Mouse (Mus musculus) heart, adult 2 months (tissue): ENCODE measurements around the gene Zfp365. TPM values are rescaled to one million over a fixed set of nuclear protein-coding genes. Genes with fewer than 3 reads are reported as not detected.

Experiments
- DNase-seq, 2 experiments: peaks; one replicate each; pipeline ENCODE4 v3.0.0; 2021
- H3K27ac ChIP-seq: fragments of 200-600 bp; 2 replicates; pipeline ENCODE4 v1.8.1; 2022
- H3K27me3 ChIP-seq: fragments of 200-500 bp; 2 replicates; pipeline ENCODE4 v1.6.1; 2012; ENCODE audit warnings: mild to moderate bottlenecking, low read length, inconsistent platforms, mixed read lengths; ENCODE audit not compliant: control insufficient read depth, insufficient read depth
- H3K36me3 ChIP-seq: fragments of 200-500 bp; 2 replicates; pipeline ENCODE4 v1.6.1; 2012; ENCODE audit warnings: low read length, inconsistent platforms; ENCODE audit not compliant: control insufficient read depth, insufficient read depth
- H3K4me1 ChIP-seq: fragments of 200-500 bp; 2 replicates; pipeline ENCODE4 v1.6.1; 2011; ENCODE audit warnings: low read length; ENCODE audit not compliant: control insufficient read depth, insufficient read depth
- H3K4me3 ChIP-seq: fragments of 200-600 bp; 2 replicates; pipeline ENCODE4 v1.8.1; 2022
- H3K79me2 ChIP-seq: fragments of 200-500 bp; replicated peaks from 2 replicates; pipeline ENCODE4 v1.6.1; 2012; ENCODE audit warnings: mild to moderate bottlenecking, inconsistent platforms, low read length, moderate library complexity, mixed read lengths; ENCODE audit not compliant: control insufficient read depth, insufficient read depth
- H3K9ac ChIP-seq: fragments of 200-500 bp; 2 replicates; pipeline ENCODE4 v1.6.1; 2012; ENCODE audit warnings: low read depth, mild to moderate bottlenecking, control low read depth, inconsistent platforms, low read length, mixed read lengths
- CTCF ChIP-seq: fragments of 200-600 bp; IDR thresholded peaks from 2 replicates; pipeline ENCODE4 v1.8.1; 2022; ENCODE audit warnings: antibody characterized with exemption, mild to moderate bottlenecking, moderate library complexity
- EP300 ChIP-seq: fragments of 200-500 bp; IDR thresholded peaks from 2 replicates; pipeline ENCODE4 v1.6.1; 2011; ENCODE audit warnings: low read depth, low read length, control low read depth; ENCODE audit not compliant: insufficient read depth
- POLR2A ChIP-seq: fragments of 200-500 bp; IDR thresholded peaks from 2 replicates; pipeline ENCODE4 v1.6.1; 2011; ENCODE audit warnings: mild to moderate bottlenecking, low read depth, low read length, control low read depth; ENCODE audit not compliant: insufficient read depth
- WGBS: fragments of 180-500 bp; shearing (Covaris S2); methylation state at CpG from one replicate; pipeline ENCODE4 v1.1.7; 2018; 5-methylcytosine and 5-hydroxymethylcytosine counted together
- intact Hi-C: fragments of 180-260 bp; cut with DNase I; formaldehyde crosslinking; loops from one replicate; pipeline ENCODE4 v1.15.1; 2025
- polyA plus RNA-seq: library from polyadenylated mRNA; depleted of rRNA; stranded (reverse); fragments of >200 nt; gene quantifications from 2 replicates; pipeline ENCODE4 v1.2.3, GENCODE M21; 2012; rRNA removed
- total RNA-seq, 2 experiments: library from RNA; stranded (reverse); gene quantifications; 2 replicates each; pipeline ENCODE4 v1.2.3; 2021

Zfp365 gene
- total and polyA plus RNA-seq, 3 experiments: 0.34 to 0.66 (median 0.39) TPM

DNA sequence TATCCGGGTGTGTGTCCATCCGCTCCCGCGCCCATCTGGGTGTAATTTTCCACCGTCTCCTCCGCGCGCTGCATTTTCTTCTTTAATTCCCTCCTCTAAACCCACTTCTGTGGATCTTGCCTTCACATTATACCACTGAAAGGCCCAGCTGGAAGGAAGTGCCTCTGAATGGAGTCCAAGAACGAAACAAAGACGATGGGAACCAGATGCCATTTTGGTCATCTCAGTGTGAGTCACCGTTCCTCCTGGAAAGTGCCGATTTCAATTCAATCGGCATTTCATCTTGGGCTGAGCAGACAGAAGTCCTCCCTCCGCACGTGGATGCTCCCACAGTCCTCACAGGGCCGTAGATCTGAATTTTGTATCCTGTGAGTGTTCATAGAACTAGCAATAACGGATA lies 76.0 kb downstream of the Zfp365 start:
- TF ChIP-seq POLR2A: no peak
- no peak for TF ChIP-seq CTCF
- TF ChIP-seq EP300: no peak
- Histone ChIP-seq H3K27me3 (no peaks in the 10 kb centered on the region), H3K27ac (no peak overlapping the region), H3K36me3 (no peaks in the 10 kb centered on the region), H3K4me1 (no peaks in the 10 kb centered on the region), H3K4me3 (no peak overlapping the region), H3K79me2 (no peaks in the 10 kb centered on the region), H3K9ac (no peak overlapping the region)
- no peak for DNase-seq
- 61% methylated on average over 17 of the region's 17 CpGs for WGBS
- intact Hi-C loops: no loop called here

Other genes with a start within 250 kb of the Zfp365 start
- under 1 TPM; 0.14 to 0.16 TPM for gene Rtkn2, start 66.9 kb upstream of the Zfp365 start, total RNA-seq
- gene Rtkn2, start 66.9 kb upstream of the Zfp365 start, polyA plus RNA-seq: 0.08 and 0.09 TPM in 2 replicates